Mouse (Mus musculus): ENCODE measurements around the gene Ift122. TPM values are rescaled to one million over a fixed set of nuclear protein-coding genes. Genes with fewer than 3 reads are reported as not detected.

Ift122 gene
- polyA plus RNA-seq, 1 experiment from 2014 or later, result 28.2 TPM

Other genes starting within 250 kb of the Ift122 start
- 116 and 125 TPM in 2 replicates for gene Raf1, start 176.8 kb upstream of the Ift122 start, polyA plus RNA-seq (2015; fragmentation: Nextera tagmentation; extraction: Ambion mirVana)
- 1.6 and 1.8 TPM in 2 replicates for gene Tmem40, start 91.1 kb upstream of the Ift122 start, polyA plus RNA-seq (2015; fragmentation: Nextera tagmentation; extraction: Ambion mirVana)
- 9.8 and 12.2 TPM in 2 replicates for gene Cand2, start 78.9 kb upstream of the Ift122 start, polyA plus RNA-seq (2015; fragmentation: Nextera tagmentation; extraction: Ambion mirVana)
- gene Rpl32, start 44.7 kb upstream of the Ift122 start, polyA plus RNA-seq (2015; fragmentation: Nextera tagmentation; extraction: Ambion mirVana), result 1,019 and 1,216 TPM in 2 replicates
- 2.7 and 3.0 TPM in 2 replicates for gene Efcab12, start 15.1 kb upstream of the Ift122 start, polyA plus RNA-seq (2015; fragmentation: Nextera tagmentation; extraction: Ambion mirVana)
- gene Mbd4, start 99 bp upstream of the Ift122 start, polyA plus RNA-seq (2015; fragmentation: Nextera tagmentation; extraction: Ambion mirVana), result 10.4 and 14.5 TPM in 2 replicates
- 2.0 and 2.1 TPM in 2 replicates for gene Rho, start 78.3 kb downstream of the Ift122 start, polyA plus RNA-seq (2015; fragmentation: Nextera tagmentation; extraction: Ambion mirVana)
- gene H1foo, start 91.5 kb downstream of the Ift122 start, polyA plus RNA-seq (2015; fragmentation: Nextera tagmentation; extraction: Ambion mirVana), result not detected in 2 replicates
- 8.8 and 9.8 TPM in 2 replicates for gene Plxnd1, start 141.5 kb downstream of the Ift122 start, polyA plus RNA-seq (2015; fragmentation: Nextera tagmentation; extraction: Ambion mirVana)

Measured in neural tube, embryonic 15.5 days (tissue).